Mouse (Mus musculus) heart, embryonic 12.5 days (tissue): ENCODE measurements at regions not wholly inside any gene's neighbourhood (a gene's known extent, or its start where the extent isn't known, plus 50 kb on each side); places are given as distances from the start of the nearest gene placed in this dataset.
A peak's percentile ranks its signal among the peaks of the same experiment; 100 is the strongest.

Experiments used
- ATAC-seq: fragments of 200-750 bp; cut with Nextera tagmentation; 2 replicates; pipeline ENCODE4 v1.8.0; 2017; ENCODE audit warnings: moderate TSS enrichment, moderate library complexity; ENCODE audit not compliant: insufficient number of reproducible peaks, low FRiP score
- H3K27ac ChIP-seq: fragments of 300-500 bp; sonication (generic); 2 replicates; pipeline ENCODE4 v1.5.1; 2016; ENCODE audit warnings: mild to moderate bottlenecking, moderate library complexity; ENCODE audit not compliant: poor library complexity, severe bottlenecking
- H3K27me3 ChIP-seq: fragments of 300-500 bp; sonication (generic); replicated peaks from 2 replicates; pipeline ENCODE4 v1.6.1; 2016; ENCODE audit warnings: mild to moderate bottlenecking, moderate library complexity
- H3K36me3 ChIP-seq: fragments of 300-500 bp; sonication (generic); 2 replicates; pipeline ENCODE4 v1.6.1; 2016; ENCODE audit warnings: mild to moderate bottlenecking, moderate library complexity
- H3K4me1 ChIP-seq: fragments of 300-500 bp; sonication (generic); replicated peaks from 2 replicates; pipeline ENCODE4 v1.6.1; 2016; ENCODE audit warnings: mild to moderate bottlenecking
- H3K4me2 ChIP-seq: fragments of 300-500 bp; sonication (generic); 2 replicates; pipeline ENCODE4 v1.6.1; 2016; ENCODE audit warnings: mild to moderate bottlenecking, moderate library complexity
- H3K4me3 ChIP-seq: fragments of 300-500 bp; sonication (generic); 2 replicates; pipeline ENCODE4 v1.5.1; 2016; ENCODE audit warnings: mild to moderate bottlenecking
- H3K9ac ChIP-seq: fragments of 300-500 bp; sonication (generic); 2 replicates; pipeline ENCODE4 v1.6.1; 2016; ENCODE audit warnings: mild to moderate bottlenecking, moderate library complexity
- H3K9me3 ChIP-seq: fragments of 300-500 bp; sonication (generic); replicated peaks from 2 replicates; pipeline ENCODE4 v1.6.1; 2016; ENCODE audit warnings: mild to moderate bottlenecking, moderate library complexity
- WGBS: fragments of 180-500 bp; shearing (Covaris S2); methylation state at CpG from one replicate; pipeline ENCODE4 v1.1.7; 2016; 5-methylcytosine and 5-hydroxymethylcytosine counted together

- H3K4me2 ChIP-seq, result peak overlapping the region; percentile 58
- H3K9me3 ChIP-seq, result no peaks in the 10 kb centered on the region
- no peak overlapping the region for H3K4me3 ChIP-seq
- WGBS, result 2% methylated on average over 11 of the region's 11 CpGs
- peaks cover 12% of the 10 kb centered on the region for H3K4me1 ChIP-seq
- H3K27ac ChIP-seq, result no peak overlapping the region
- H3K36me3 ChIP-seq, result no peaks in the 10 kb centered on the region
- peaks cover 35% of the 10 kb centered on the region for H3K27me3 ChIP-seq
- ATAC-seq, result no peak
- 0 out of 2 replicates have a peak overlapping the region, but pooled peaks have one; percentile 17 for H3K9ac ChIP-seq
Observed at GRCm38 (mm10) chr12:107807634-107808033, 195.8 kb downstream of the Bcl11b start.

- Histone ChIP-seq H3K4me3 (no peak overlapping the region), H3K4me2 (peak overlapping the region; percentile 58), H3K4me1 (peaks cover 12% of the 10 kb centered on the region), H3K27me3 (peaks cover 35% of the 10 kb centered on the region), H3K27ac (no peak overlapping the region), H3K9ac (0 out of 2 replicates have a peak overlapping the region, but pooled peaks have one; percentile 17), H3K36me3 (no peaks in the 10 kb centered on the region), H3K9me3 (no peaks in the 10 kb centered on the region)
- ATAC-seq, result no peak
- 32% methylated on average over 9 of the region's 9 CpGs for WGBS
Observed at GRCm38 (mm10) chr12:107808158-107808715, 195.2 kb downstream of the Bcl11b start.

DNA sequence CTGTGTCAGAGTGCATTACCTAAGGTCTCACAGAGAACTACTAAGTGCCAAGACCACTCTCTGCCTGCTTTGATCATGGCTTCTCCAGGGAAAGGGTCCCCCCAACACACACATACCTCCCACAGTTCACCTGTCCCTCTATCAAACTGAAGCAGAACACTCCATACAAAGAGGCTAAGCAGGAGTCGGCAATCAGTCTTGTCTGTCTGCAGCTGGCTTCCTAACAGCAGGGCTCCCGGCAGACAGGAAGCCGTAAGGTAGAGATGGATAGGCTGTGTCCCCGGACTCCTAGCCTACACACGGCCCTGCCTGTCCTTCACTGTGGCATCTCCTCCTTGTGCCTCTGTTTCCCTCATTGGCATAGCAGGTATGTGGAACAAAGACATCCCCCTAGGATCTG, 192.2 kb downstream of the Bcl11b start:
- no peaks in the 10 kb centered on the region for H3K36me3 ChIP-seq
- no peaks in the 10 kb centered on the region for H3K9me3 ChIP-seq
- H3K27me3 ChIP-seq, result peaks cover 35% of the 10 kb centered on the region
- H3K4me1 ChIP-seq, result peaks cover 12% of the 10 kb centered on the region
- WGBS, result 25% methylated on average over 5 of the region's 5 CpGs
- H3K4me3 ChIP-seq, result no peak overlapping the region
- no peak overlapping the region for H3K4me2 ChIP-seq
- no peak for ATAC-seq
- no peak overlapping the region for H3K9ac ChIP-seq
- no peak overlapping the region for H3K27ac ChIP-seq

DNA sequence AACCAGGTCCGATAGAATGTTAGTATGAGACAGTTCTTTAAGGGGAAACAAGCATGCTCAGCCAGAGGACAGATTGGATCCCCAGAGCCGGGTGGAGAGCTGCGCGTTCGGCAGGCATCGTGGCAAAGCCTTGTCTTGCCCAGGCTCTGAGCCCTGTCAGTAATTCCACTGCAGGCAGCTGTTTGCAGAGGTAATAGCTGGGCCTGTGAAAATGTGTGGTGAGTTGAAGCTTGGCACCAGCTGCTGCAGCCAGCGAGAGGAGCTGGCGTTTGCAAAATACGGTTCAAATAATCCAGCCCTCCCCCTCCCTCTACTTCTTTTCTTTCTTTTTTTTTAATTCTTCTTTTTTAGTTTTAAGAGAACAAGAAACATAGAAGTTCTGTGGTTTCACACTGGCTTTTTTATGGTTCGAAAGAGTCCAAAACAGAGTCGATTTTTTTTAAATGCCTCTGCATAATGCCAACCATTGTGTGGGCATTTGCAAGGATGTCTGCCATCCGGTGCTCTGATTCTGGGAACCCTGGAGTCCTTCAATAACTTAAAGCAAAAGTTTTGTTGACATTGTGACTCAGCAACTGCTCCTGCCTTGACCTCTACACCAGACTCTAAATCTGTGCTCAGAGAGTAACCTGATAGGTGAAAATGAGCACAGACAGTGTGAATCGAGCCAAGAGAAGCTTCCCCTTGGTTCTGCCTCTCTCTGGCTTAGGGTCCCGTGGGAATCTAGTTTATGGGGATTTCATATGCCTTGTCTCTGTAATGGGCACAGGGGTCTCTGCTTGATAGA, 190.7 kb downstream of the Bcl11b start:
- Histone ChIP-seq H3K9ac (no peak overlapping the region), H3K27ac (no peak overlapping the region), H3K4me1 (peaks cover 7% of the 10 kb centered on the region), H3K4me2 (no peak overlapping the region), H3K27me3 (peaks cover 21% of the 10 kb centered on the region), H3K9me3 (no peaks in the 10 kb centered on the region), H3K36me3 (no peaks in the 10 kb centered on the region), H3K4me3 (no peak overlapping the region)
- WGBS, result 69% methylated on average over 14 of the region's 14 CpGs
- no peak for ATAC-seq

- H3K27ac ChIP-seq, result no peak overlapping the region
- H3K36me3 ChIP-seq, result no peaks in the 10 kb centered on the region
- H3K4me1 ChIP-seq, result no peaks in the 10 kb centered on the region
- no peak overlapping the region for H3K9ac ChIP-seq
- WGBS, result 65% methylated on average over 7 of the region's 7 CpGs
- H3K4me3 ChIP-seq, result no peak overlapping the region
- no peak overlapping the region for H3K4me2 ChIP-seq
- no peak for ATAC-seq
- 0 out of 2 replicates have a peak, but pooled peaks cover 7% of the 10 kb centered on the region for H3K27me3 ChIP-seq
- H3K9me3 ChIP-seq, result no peaks in the 10 kb centered on the region
Observed at GRCm38 (mm10) chr12:107814926-107815325, 188.5 kb downstream of the Bcl11b start.

- Histone ChIP-seq H3K36me3 (no peaks in the 10 kb centered on the region), H3K9me3 (0 out of 2 replicates have a peak, but pooled peaks cover 2% of the 10 kb centered on the region), H3K4me1 (peaks cover 11% of the 10 kb centered on the region; the same call in 1 of the 2 replicates), H3K9ac (no peak overlapping the region), H3K27ac (no peak overlapping the region), H3K4me3 (no peak overlapping the region), H3K4me2 (no peak overlapping the region), H3K27me3 (no peaks in the 10 kb centered on the region)
- no peak for ATAC-seq
- 82% methylated on average over 5 of the region's 5 CpGs for WGBS
Observed at GRCm38 (mm10) chr12:107823768-107824394, 179.5 kb downstream of the Bcl11b start.

GRCm38 (mm10) chr12:107825921-107826320, 177.5 kb downstream of the Bcl11b start:
- Histone ChIP-seq H3K36me3 (no peaks in the 10 kb centered on the region), H3K4me2 (no peak overlapping the region), H3K27ac (no peak overlapping the region), H3K9me3 (0 out of 2 replicates have a peak, but pooled peaks cover 2% of the 10 kb centered on the region), H3K9ac (no peak overlapping the region), H3K4me3 (no peak overlapping the region), H3K4me1 (peaks cover 11% of the 10 kb centered on the region; the same call in 1 of the 2 replicates), H3K27me3 (no peaks in the 10 kb centered on the region)
- ATAC-seq, result no peak
- 76% methylated on average over 4 of the region's 4 CpGs for WGBS

- Histone ChIP-seq H3K9ac (no peak overlapping the region), H3K4me1 (peaks cover 9% of the 10 kb centered on the region; the same call in 1 of the 2 replicates), H3K36me3 (no peaks in the 10 kb centered on the region), H3K27me3 (no peaks in the 10 kb centered on the region), H3K4me2 (no peak overlapping the region), H3K9me3 (no peaks in the 10 kb centered on the region), H3K4me3 (no peak overlapping the region), H3K27ac (no peak overlapping the region)
- ATAC-seq, result no peak
- 40% methylated on average over 13 of the region's 13 CpGs for WGBS
Observed at GRCm38 (mm10) chr12:107831400-107832128, 171.8 kb downstream of the Bcl11b start.

GRCm38 (mm10) chr12:107833001-107833400, 170.4 kb downstream of the Bcl11b start:
- no peak overlapping the region for H3K4me2 ChIP-seq
- no peak overlapping the region for H3K9ac ChIP-seq
- H3K36me3 ChIP-seq, result no peaks in the 10 kb centered on the region
- WGBS, result 88% methylated on average over 8 of the region's 8 CpGs
- ATAC-seq, result no peak
- H3K27me3 ChIP-seq, result no peaks in the 10 kb centered on the region
- no peak overlapping the region for H3K4me3 ChIP-seq
- H3K4me1 ChIP-seq, result peaks cover 9% of the 10 kb centered on the region; the same call in 1 of the 2 replicates
- H3K27ac ChIP-seq, result no peak overlapping the region
- H3K9me3 ChIP-seq, result no peaks in the 10 kb centered on the region

DNA sequence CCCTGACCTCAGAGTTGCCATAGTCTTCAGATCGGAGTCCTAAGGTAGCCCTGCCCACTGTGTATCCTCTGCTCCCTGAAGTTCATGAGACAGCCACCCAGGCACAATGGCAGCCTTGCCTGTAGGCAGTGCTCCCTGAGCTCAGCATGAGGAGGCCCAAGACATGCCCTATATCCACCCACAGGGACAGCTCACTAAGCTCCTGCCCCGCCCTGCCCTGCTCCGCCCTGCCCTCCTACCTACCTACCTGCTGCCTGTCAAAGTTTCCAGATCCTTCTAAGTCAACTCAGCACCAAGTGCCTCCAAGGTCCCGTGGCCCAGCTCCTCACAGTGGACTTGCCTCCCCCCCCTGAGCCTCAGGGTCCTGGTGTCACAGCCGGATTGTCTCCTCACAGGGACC, 168.9 kb downstream of the Bcl11b start:
- 83% methylated on average over 5 of the region's 5 CpGs for WGBS
- Histone ChIP-seq H3K9me3 (no peaks in the 10 kb centered on the region), H3K27me3 (no peaks in the 10 kb centered on the region), H3K4me3 (no peak overlapping the region), H3K4me2 (no peak overlapping the region), H3K36me3 (no peaks in the 10 kb centered on the region), H3K9ac (no peak overlapping the region), H3K27ac (no peak overlapping the region), H3K4me1 (peaks cover 9% of the 10 kb centered on the region; the same call in 1 of the 2 replicates)
- no peak for ATAC-seq

DNA sequence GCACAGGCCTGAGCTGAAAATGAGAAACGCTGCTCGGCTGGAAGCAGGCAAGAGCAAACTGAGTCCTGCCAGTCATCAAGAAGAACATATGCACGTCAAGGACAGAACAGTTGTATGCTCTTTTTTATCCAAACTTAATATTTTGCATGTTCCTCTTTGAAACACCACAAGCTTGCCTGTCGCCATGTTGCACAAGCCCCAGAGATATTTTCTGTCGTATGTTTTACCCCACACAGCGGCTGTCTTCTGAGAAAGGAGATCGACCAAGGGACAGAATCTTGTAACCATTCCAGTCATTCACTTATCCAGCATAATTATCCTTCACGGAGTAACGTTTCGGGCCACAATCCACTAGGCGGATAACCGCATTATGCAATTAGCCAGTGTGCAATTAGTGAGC, 165.7 kb downstream of the Bcl11b start:
- no peak for ATAC-seq
- 90% methylated on average over 12 of the region's 12 CpGs for WGBS
- H3K4me3 ChIP-seq, result no peak overlapping the region
- no peaks in the 10 kb centered on the region for H3K4me1 ChIP-seq
- no peak overlapping the region for H3K4me2 ChIP-seq
- H3K36me3 ChIP-seq, result no peaks in the 10 kb centered on the region
- H3K27me3 ChIP-seq, result no peaks in the 10 kb centered on the region
- no peaks in the 10 kb centered on the region for H3K9me3 ChIP-seq
- no peak overlapping the region for H3K27ac ChIP-seq
- no peak overlapping the region for H3K9ac ChIP-seq
